Mouse (Mus musculus) layer of hippocampus, adult 6 months (tissue): ENCODE measurements around the gene Zcchc18. TPM values are rescaled to one million over a fixed set of nuclear protein-coding genes. Genes with fewer than 3 reads are reported as not detected.

ENCODE experiments used
- long read RNA-seq, 2 experiments: library from polyadenylated mRNA; unstranded; transcript quantifications; one replicate each; pipeline ENCODE4 v2.0.0; 2019 to 2020
- polyA plus RNA-seq: library from polyadenylated mRNA; unstranded; fragments of <200 nt; fragmentation: Nextera tagmentation; gene quantifications from 2 replicates; pipeline ENCODE4 v1.2.3, GENCODE M21; 2021

The Zcchc18 gene
- 257 and 296 TPM in 2 replicates for polyA plus RNA-seq
- long read RNA-seq, experiment 1, full-length matches to known transcripts, result 665 of 847 reads
- long read RNA-seq, experiment 1, partial matches to known transcripts, result 85 of 847 reads
- long read RNA-seq, experiment 1, other reads (novel, unspliced or antisense), result 97 of 847 reads
- long read RNA-seq, experiment 2, full-length matches to known transcripts, result 2,375 of 2,782 reads
- long read RNA-seq, experiment 2, partial matches to known transcripts, result 80 of 2,782 reads
- long read RNA-seq, experiment 2, other reads (novel, unspliced or antisense), result 327 of 2,782 reads

DNA sequence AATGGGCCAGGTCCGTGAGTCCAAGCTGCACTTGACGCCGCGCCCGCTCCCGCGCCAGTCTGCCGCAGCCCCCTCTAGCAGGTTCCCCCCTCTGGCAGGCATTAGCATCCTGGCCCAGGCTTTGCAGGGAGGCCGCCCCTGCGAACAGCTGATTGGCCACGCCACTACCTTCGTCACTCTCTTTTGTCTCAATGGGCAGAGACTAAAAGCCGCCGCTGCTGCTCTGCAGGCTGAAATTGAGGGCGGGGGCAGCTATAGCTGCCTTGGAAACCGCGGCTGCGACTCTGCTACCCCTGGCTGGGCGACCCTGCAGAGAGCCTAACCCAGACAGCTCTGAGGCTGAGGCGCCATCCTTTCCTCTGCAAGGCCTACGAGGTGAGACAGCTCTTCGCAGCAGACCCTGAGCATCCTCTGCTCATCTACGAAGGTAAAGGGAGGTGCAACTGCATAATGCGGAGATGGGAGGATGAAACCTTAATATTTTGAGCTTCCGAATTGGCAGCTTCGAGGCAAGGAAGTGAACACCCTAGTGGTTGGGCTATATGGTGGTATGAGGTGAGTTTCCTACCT, at the start of gene Zcchc18:
Zcchc18 (plus strand) TSS at position 178 of the 570 bp plus-strand sequence.

GRCm38 (mm10) chrX:136975397-136975796, 17.6 kb upstream of the Zcchc18 start, which contains the start of gene Tmsb15b2:
TSS of gene Tmsb15b2 (minus strand) at chrX:136975497.

DNA sequence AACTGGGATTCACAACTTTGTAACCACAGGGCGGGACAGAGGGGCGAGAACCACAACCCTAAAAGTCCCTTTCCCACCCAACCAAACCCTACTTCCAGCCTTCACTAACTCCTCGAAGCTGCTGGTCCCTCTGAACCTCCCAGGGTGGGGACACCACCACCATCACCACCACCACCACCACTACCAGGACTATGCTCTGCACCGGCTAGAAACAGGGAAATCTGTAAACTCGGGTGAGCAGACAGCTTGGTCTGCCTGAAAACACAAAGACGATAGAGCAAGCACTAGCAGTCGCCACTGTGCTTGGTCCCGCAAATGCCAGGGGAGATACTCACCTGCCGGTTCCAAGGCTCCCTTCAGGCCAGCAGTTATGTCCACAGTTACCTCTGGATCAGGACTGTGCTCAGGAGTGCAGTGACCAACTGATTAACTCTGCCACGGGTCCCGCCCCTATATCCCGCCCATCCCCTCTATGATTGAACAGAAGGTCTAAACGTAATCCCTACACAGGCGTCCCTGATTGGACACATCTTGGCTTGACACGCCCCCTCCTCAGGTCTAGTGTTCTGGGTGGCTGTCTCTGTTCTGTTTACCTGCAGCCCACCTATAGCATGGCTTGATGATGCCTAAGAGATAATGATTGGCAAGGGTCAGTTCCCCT, 16.4 kb upstream of the Zcchc18 start, which contains the start of the genes Tmsb15l and Tmsb15b1:
Tmsb15l (minus strand) TSS at position 446 of the 661 bp plus-strand sequence.
Tmsb15b1 (minus strand) TSS at position 451 of the 661 bp plus-strand sequence.

DNA sequence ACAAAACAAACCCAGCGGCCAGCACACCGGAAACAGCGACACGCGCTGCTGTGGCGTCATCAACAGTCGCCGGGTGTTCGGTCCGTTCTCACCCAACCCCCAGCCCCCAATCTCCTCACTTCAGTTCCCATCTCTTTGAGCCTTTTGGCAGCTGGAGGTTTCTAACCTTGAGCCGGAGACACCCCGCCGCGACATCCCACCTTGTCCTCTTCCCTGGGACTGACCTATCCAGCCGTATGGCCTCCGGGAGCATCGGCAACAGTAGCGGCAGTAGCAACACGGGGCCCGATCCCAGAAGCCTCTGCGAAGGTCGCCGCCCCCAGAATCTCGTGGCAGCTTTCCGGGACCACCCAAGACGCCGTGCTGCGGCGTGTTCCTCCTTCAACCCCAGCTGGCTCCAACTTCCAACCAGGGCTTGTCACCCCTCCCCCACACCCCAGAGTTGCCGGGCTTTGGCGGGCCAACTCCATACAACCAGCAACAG, 45.1 kb downstream of the Zcchc18 start, which contains the start of gene Slc25a53:
Slc25a53 (minus strand) TSS at position 303 of the 484 bp plus-strand sequence.

Other genes starting within 250 kb of the Zcchc18 start
- gene Morf4l2, start 249.5 kb upstream of the Zcchc18 start, polyA plus RNA-seq, result 188 and 193 TPM in 2 replicates
- gene Glra4, start 213.0 kb upstream of the Zcchc18 start, polyA plus RNA-seq, result 0.15 and 0.18 TPM in 2 replicates
- 1,040 and 1,122 TPM in 2 replicates for gene Plp1, start 170.5 kb upstream of the Zcchc18 start, polyA plus RNA-seq
- 9.2 and 10.7 TPM in 2 replicates for gene Rab9b, start 124.4 kb upstream of the Zcchc18 start, polyA plus RNA-seq
- gene H2bfm, start 65.8 kb upstream of the Zcchc18 start, polyA plus RNA-seq, result not detected in 2 replicates
- gene Tmsb15b2, start 17.7 kb upstream of the Zcchc18 start, polyA plus RNA-seq, result 31.9 and 33.3 TPM in 2 replicates
- 8.0 and 13.4 TPM in 2 replicates for gene Tmsb15l, start 16.3 kb upstream of the Zcchc18 start, polyA plus RNA-seq
- 17.9 and 18.6 TPM in 2 replicates for gene Tmsb15b1, start 16.3 kb upstream of the Zcchc18 start, polyA plus RNA-seq
- gene Slc25a53, start 45.1 kb downstream of the Zcchc18 start, polyA plus RNA-seq, result 7.5 and 9.1 TPM in 2 replicates
- 2.0 and 2.6 TPM in 2 replicates for gene Fam199x, start 56.4 kb downstream of the Zcchc18 start, polyA plus RNA-seq
- not detected in 2 replicates for gene Esx1, start 128.9 kb downstream of the Zcchc18 start, polyA plus RNA-seq